Mouse (Mus musculus) cerebellum, adult (tissue): Measurements from ENCODE around the gene Fbxo27.
"Not testable (repeated sequence)": the region's sequence is repeated elsewhere in the genome, so short reads cannot be mapped to it uniquely, and the experiment has no call there.

Source experiments
- ATAC-seq: cut with Nextera tagmentation; 2 replicates; pipeline ENCODE4 v1.9.2; 2017; ENCODE audit warnings: mild to moderate bottlenecking, moderate library complexity, mixed read lengths; ENCODE audit not compliant: insufficient number of reproducible peaks, low FRiP score, low TSS enrichment

Gene Fbxo27

GRCm38 (mm10) chr7:28692545-28693320 lies at the start of gene Fbxo27:
Fbxo27 (plus strand) TSS chr7:28692849.
- ATAC-seq: peak; percentile 84; the same call in 1 of the 2 replicates

- ATAC-seq: no peak
These were observed 47.3 kb upstream of the Fbxo27 start for GRCm38 (mm10) chr7:28645366-28645765.

GRCm38 (mm10) chr7:28645947-28646475 lies 46.6 kb upstream of the Fbxo27 start:
- ATAC-seq: no peak

GRCm38 (mm10) chr7:28647016-28647415 lies 45.6 kb upstream of the Fbxo27 start:
- no peak for ATAC-seq

- ATAC-seq: no peak
These were observed 41.5 kb upstream of the Fbxo27 start for GRCm38 (mm10) chr7:28651157-28651556.

GRCm38 (mm10) chr7:28656430-28656829 lies 36.2 kb upstream of the Fbxo27 start:
- ATAC-seq: no peak

- no peak for ATAC-seq
These were observed 26.7 kb upstream of the Fbxo27 start for GRCm38 (mm10) chr7:28665620-28666579.

GRCm38 (mm10) chr7:28671172-28671571 lies 21.5 kb upstream of the Fbxo27 start:
- ATAC-seq: no peak

GRCm38 (mm10) chr7:28672276-28672675 lies 20.4 kb upstream of the Fbxo27 start:
- no peak for ATAC-seq

- ATAC-seq: not testable (repeated sequence)
These were observed 19.9 kb upstream of the Fbxo27 start for GRCm38 (mm10) chr7:28672786-28673185.

GRCm38 (mm10) chr7:28674994-28675393 lies 17.7 kb upstream of the Fbxo27 start:
- ATAC-seq: no peak

- no peak for ATAC-seq
These were observed 16.9 kb upstream of the Fbxo27 start for GRCm38 (mm10) chr7:28675746-28676145.

- ATAC-seq: no peak
These were observed 15.7 kb upstream of the Fbxo27 start for GRCm38 (mm10) chr7:28676811-28677541.

GRCm38 (mm10) chr7:28677624-28678023 lies 15.0 kb upstream of the Fbxo27 start:
- ATAC-seq: no peak

GRCm38 (mm10) chr7:28691075-28691474 lies 1.6 kb upstream of the Fbxo27 start:
- no peak for ATAC-seq

- ATAC-seq: peak; percentile 80
These were observed 795 bp downstream of the Fbxo27 start for GRCm38 (mm10) chr7:28693321-28693966.

- ATAC-seq: no peak
These were observed 1.8 kb downstream of the Fbxo27 start for GRCm38 (mm10) chr7:28694423-28694822.

GRCm38 (mm10) chr7:28694966-28695511 lies 2.4 kb downstream of the Fbxo27 start:
- no peak for ATAC-seq

GRCm38 (mm10) chr7:28697277-28697676 lies 4.6 kb downstream of the Fbxo27 start:
- ATAC-seq: no peak
